Mouse (Mus musculus) R1 (cell line): ENCODE measurements around the gene Rassf8.

ENCODE experiments used
- DNase-seq: peaks from one replicate; pipeline ENCODE4 v3.0.0-alpha.2; 2018; ENCODE audit warnings: low read depth, low spot score

Gene Rassf8

DNA sequence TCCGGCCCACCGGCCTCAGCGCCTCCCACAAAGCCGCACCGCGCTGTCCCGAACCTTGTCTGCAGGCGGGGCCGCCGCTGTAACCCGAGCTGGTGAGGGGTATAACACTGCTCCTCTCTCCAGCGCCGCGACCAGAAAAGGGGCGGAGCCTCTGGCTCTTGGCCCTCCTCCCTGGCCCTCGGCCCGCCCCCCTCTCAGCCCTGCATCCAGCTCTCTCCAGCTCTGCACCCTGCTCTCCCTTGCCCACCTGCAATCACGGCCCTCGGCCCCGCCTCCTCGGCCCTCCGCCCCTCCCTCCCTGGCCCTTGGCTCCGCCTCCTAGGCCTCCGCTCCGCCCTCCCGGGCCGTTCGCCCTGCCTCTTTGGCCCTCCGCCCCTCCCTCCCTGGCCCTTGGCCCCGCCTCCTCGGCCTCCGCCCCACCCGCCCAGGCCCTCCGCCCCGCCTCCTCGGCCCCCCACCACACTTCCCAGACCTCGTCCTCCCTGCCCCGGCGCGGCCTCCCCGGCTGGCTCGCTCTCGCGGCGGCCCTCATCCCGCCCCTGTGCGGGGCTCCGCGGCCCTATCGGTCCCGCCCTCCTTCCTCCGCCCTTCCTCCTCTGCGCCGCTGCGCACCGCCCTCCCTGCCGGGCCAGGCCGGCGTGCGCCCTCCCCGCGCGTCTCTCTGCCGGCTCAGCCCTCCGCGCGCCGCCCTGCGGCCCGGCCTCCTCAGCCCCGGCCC is at the start of gene Rassf8:
TSS of gene Rassf8 (plus strand) at position 617 of the 718 bp plus-strand sequence.
- peak; percentile 92 for DNase-seq

DNA sequence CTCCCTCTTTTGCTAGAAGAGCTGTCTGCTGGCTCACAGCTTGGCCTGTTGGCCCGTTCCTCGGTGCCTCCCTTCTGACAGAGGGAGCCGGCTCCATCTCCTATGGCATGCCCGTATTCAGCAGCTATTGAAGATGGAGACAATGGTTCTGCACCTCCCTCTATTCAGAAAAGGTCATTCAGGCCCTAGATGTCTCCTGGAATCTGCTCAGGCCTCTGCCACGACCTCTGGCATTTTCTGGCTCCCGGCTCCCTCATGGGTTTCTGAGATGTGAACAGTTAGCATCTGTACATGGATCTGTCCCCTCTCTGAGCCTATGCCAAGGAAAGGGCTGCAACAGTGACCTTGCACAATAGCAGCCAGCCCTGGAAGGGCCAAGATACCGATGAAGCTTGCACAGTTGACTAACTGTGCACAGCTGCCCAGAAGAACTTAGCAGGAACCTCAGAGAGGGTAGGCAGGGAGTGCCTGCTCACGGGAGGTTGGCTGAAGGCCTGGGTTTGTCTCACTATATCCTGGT is 45.5 kb upstream of the Rassf8 start:
- no peak for DNase-seq

DNA sequence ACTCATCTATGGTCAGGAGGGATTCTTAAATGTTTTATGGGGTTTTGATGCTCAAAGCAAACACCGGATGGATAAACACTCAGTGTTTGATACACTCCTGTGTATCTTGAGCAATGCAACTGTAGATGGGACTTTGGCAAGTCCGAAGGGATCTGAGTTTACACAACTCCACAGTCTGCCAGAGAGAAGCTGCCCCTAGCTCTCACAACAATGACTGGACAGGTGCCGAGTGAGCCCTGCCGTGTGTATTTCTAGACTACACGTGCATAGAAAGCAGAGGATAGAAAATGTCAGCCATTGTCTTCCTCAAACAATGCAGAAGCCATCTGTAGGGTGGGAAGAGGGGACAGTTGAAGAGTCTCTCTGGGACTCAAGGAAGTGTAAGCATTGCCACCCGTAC is 42.9 kb upstream of the Rassf8 start:
- no peak for DNase-seq

DNA sequence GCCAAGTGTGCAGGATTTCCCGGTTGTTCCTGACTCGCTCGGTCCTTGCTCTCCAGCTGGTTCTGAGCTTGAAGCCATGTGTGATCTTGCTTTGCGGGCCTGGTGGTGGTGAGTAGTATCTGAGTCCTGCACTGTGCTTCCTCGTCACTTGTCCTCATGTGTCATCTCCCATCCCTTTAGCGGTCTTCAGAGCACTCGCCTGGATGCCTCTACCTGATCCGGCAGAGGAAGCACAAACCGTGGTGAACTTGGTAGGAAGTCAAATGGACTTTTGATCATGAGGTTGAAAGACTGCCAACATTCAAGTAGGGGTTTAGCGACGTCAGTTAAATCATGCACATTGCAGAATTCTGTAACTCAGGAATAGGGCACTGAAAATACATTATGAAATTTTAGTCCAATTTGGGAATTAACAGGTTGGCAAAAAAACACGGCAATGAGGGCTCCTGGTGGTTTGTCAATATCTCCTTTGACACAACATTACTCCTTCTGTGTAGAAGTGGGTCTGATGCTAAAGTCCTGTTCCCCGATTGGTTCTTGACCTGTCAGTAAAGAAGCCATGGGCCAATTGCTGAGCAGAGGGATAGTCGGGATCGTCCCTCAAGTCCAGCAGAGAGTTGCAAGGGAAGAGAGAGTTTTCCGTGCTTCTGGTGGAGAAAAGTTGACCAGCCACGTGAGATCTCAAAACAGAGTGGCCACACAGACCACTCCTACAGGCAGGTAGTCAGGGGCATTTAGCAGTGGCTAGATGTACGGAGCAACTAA is 36.4 kb upstream of the Rassf8 start:
- DNase-seq: no peak

DNA sequence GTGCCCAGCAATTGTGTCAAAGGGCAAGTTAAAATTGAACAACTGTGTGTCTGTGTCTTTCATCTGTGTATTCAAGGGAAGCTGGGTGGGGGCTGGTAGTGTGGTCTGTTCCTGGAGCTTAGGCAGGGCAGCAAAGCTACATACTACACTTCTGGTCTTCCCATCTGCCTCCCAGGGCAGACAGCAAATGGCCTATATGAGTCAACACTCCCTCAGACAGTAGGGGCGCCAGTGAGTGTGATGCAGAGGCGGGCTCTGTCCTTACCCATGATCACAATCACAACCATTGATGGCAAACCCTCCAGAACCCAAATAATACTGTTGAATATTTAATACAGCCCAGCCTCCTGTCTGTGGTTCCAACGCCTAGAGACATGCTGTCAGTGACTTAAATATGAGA is 35.8 kb upstream of the Rassf8 start:
- DNase-seq: no peak

DNA sequence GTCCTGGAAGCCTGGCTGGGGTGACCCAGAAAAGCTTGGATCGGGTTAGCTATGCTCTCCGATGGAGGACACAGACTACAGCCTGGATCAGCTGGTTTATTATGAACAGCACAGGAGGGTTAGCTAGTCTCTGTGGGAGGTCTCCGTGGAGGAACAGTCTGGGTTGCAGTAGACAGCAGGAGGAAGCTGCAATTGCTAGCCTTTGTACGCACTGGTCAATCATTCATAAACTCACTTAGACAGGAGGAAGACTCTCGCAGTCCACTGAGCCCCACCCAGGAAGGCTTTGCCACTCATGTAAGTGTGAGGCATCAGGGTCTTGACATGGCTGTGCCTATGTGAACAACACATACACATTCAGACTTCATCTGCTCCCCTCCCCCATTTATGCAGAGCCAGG is 35.2 kb upstream of the Rassf8 start:
- no peak for DNase-seq

DNA sequence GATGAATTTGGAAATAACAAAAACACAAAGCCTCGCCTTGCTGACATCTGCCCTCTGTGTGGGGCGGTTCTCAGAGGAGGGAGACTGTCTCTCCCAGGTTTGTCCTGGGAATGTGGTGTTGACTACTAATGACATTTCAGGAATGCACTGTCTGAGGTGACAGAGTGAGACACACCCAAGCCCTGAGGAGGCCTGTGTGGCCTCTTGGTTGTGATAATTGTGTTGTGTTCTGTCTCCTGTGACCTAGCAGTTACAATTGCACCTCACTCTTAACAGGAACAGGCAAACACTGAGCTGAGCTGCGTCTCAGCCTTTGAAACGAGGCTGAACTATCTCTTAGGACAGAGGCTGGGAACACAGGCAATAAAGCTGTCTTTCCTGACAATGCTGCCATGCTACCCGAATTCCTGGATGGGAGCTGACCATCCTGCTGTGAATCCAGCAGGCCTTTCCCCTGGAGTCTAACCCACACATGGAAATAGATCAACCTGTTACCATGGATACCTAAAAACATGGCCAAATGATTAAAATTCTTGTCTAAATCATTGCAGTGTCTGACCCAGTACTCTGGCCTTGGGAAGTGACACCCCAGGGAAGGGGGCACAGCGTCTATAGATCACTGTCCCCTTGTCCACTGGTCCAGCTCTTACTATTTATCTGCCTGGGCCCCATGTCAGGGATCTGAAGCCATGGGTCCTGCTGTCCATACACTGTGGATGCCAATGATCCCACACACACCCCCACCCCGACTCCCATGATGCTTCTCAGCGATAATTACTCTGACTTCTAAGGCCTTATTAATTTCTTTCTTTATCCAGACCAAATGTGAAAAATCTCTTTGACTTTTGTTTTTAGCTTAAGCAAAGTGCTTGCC is 33.1 kb upstream of the Rassf8 start:
- peak; percentile 66 for DNase-seq

DNA sequence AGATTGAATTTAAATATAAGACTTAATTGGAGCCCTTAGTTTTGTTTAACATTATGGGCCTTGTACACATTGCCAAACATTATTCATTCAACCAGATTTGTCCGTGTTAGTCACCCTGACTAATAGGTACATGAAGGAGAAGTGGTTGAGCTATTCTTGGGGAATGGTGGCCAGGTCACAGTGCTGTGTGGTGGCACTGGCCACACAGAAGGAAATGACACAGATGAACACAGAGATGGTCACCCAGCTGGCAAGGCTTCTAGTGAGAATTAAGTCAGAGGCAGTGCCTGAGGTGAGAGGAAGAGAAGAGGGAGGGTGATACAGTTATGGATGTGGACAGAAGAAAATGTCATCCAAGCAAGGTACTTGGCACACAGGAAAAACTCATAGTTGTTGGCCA is 32.4 kb upstream of the Rassf8 start:
- no peak for DNase-seq

DNA sequence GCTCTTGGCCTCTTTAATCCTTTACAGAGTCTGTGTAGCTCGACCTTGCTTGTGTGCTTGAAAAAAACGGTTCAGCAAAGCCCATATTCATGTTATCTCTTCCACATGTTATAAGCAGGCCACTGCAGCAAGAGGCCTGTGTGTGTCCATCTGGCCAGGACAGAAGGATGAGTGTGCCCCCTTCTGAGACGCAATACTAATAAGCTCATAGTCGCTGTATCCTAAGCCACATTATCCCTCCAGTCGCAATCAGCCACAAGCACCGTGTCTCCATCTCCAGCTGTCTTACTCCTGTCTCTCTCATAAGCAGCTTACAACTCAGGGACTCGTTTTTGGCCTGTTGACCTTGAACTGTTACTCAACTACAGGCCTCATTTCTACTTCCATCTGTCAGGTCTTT is 24.0 kb upstream of the Rassf8 start:
- no peak for DNase-seq

DNA sequence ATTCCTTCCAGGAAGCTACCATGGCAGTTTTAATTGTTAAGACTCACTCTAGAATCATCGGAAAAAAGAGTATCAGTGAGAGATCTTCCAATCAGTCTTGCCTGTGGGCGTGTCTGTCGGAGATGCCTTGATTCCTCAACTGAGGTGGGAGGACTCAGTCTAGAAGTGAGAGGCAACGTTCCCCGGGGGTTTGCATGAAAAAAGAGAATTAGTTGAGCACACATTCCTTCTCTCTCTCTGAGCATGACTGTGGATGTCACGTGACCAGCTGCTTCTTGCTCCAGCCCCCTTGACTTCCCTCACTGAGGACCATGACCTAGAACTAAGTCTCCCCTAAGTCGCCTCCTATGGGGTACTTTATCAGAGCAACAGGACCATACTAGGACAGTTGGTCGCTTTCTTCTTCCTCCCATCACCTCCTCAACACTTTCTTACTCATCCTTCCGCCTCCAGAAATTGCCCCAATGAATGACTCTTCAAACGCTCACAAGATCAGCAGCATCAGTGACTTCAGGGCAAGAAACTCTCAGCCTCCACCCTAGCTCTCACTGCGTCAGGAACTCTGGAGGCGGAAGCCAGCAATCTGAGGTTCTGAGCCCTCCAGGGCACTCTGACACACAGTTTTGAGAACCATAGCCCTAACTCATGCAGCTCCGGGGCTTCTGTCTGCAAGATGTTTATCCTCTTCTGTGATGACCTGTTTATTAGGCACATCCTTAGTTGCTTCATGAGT is 23.3 kb upstream of the Rassf8 start:
- DNase-seq: peak; percentile 76

DNA sequence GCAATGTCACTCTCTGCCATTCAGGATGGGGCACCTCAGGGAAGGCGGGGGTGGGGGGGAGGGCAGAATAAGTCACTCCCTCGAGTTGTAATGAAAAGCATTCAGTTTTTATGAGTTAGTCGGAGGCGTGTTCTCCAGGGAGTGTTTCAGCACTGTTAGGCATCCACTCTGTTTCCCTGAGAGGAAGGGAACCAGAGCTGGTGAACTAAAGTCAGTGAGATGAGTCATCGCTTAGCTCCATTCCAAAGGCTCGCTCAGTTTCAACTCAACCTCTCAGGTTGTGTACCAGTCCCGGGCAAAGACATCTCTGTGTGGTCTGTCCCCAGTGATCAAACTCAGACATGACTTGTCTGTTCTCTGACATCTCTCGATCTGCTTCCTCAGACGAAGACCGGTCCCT is 20.7 kb upstream of the Rassf8 start:
- DNase-seq: no peak

DNA sequence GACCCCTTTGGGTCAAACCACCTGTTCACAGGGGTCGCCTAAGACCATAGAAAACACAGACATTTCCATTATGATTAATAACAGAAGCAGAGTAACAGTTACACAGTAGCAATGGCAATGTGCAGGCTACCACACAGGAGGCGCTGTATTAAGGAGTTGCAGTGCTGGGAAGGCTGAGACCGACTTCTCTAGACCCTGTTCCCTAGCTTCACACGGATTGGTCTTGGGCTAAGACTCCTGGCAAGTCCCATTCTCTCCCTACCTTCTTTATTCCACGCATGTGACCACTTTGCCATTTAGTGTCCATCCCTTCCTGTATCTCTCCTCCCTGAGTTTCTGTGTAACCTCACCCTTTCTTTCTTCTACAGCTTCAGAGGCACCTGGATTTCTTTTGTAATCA is 19.6 kb upstream of the Rassf8 start:
- peak; percentile 49 for DNase-seq

DNA sequence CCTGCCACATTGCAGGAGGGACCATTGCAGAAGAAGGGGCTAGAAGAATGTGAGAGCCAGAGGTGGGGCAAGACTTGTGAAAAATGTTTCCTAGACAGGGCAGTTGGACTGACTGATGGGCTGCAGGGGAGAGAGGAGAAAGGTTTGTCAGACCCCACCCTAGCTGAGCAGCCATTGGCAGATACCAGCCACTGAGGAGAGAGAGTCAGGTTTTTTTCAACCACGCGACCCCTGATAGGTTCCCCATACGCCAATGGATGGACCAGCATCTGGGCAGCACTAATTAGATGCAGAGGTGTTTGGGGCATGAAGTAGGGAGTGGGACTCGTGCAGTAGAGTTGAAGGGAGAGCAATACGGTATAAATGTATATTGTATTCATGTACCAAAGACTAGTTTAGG is 13.7 kb upstream of the Rassf8 start:
- DNase-seq: peak; percentile 33

DNA sequence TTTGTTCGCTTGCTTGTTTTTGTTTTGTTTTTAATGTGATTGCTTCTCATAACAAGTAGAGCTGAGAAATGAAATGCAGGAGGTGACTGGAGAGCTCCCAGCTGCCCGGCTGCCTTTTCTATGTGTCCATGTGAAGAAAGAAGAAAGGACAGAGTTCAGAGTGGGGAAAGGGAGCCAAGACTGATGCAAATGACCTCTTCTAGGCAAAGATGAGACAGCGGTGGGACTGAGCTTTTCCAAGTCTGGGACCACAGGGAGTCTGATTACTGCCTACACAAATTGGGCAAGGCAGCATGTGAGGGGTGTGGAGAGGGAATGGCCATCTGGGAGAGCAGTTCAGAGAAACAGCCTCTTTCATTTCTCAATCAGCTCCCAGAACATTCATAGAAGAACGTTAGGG is 13.3 kb upstream of the Rassf8 start:
- no peak for DNase-seq

DNA sequence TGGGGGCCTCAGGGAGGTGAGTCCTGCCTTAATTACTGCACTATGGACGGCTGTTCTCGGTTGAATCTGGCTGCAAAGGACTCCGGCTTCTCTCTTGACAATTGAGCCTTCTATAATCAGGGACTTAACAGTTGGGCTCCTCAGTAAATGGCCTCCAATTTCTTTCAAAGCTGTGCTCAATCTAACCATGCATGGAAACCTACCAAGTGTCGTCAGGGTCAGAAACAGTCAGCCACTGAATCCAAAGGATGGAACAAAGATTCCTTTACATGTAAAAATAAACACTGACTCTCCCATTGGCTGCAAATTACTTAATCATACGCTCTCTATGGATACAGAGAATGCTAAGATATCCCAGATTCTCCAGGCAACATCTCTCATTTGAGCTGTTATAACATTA is 12.6 kb upstream of the Rassf8 start:
- no peak for DNase-seq

DNA sequence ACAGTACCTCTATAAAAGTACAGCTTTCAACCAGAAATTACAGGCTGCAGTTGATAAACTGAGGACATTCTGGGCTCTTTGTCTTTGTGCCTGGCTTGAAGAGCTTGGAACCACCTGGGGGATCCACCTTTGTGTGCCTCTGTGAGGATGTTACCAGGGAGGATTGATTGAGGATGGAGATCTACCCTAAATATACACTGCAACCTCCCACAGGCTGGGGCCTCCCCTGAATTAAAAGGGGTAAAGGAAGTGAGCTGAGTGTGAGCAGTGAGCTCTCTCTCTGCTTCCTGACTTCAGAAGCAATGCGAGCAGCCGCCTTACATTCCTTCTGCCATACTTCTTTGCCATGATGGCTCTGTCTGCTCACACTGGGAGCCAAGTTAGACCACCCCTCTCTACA is 10.4 kb upstream of the Rassf8 start:
- no peak for DNase-seq

DNA sequence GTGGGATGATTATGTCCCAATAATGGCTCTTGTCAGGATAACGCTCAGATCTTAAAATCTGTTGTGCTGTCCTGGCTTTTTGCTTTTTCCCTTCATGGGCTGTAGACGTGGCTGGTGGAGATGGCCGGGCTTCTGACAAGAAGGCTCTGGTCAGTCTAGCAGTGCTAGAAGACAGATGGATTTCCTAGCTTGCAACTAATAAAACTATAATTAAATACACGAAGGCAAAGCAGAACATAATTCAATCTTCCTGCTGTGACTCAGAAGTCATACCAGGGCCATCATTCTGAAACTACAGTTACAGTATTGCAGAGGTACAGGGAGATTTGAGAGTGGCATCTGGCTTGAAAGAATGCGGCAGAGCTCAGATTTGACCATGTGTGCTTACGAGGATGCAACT is 7.3 kb upstream of the Rassf8 start:
- no peak for DNase-seq

DNA sequence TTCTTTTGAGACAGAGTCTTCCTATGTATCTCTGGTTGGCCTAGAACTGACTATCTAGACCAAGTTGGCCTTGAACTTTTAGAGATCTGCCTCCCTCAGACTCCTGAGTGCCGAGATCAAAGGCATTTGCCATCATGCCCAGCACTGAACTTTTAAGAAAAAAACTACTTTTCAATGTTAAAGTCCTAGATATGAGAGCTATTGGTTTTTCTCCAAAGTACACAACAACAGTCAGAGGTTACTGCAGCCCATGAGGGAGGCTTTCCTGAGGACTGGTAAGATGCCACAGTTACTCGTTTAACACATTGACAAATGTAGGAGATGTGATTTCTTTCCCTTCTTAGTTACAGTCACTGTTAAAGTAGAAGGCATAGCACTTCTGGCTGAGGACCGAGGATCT is 6.5 kb upstream of the Rassf8 start:
- no peak for DNase-seq

DNA sequence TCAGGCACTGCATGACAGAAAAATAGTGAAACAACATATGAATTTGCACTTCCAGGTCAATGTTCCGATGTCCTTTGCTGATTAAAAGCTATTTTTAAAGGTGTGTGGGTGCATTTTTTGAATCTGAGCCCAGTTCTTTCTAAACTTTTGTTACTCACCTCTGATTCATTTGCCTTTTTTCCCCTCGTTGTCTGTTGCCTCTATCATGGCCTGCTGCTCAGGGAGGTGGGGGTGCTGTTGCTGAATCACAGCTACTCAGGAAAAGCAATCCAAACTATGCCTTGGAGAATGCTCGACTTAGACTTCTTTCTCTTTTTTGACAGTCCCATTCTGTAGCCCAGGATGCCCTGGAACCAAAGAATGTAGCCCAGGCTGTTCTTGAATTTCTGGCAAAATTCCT is 1.3 kb upstream of the Rassf8 start:
- no peak for DNase-seq

DNA sequence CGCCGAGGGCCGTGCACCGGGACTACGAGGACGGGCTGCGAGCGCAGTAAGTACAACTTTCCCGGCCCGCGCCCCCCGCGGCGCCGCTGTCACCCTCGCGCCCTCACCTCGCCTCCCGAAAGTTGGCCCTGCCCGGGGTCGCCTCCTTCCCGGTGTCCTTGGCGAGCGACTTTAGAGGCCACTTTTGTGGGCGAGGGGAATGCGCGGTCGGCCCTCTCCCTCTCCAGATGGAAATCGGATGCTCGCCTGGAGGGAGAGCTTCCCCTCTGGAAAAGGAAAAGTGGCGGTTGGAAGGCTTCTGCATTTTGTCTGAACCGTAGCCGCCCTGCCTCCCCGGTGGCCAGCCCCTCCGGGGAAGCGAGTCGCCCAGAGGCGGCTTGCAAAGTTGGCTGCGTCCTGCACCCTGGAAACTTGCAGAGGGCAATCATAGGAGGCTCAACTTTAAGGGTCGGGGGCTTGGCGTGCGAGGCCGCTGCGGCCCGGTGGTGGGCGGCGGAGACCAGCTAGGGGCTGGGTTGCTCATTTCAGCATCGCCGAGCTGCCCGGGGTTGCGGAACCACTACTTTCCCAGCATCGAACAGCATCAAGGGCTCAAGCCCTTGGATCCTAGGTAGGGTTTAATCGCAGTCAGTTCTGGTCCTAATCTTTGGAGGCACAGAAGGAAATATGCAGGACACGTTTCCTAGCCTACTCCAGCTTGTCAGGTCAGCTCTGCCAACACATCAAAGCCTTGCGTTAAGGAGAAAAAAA is 548 bp downstream of the Rassf8 start:
- peak; percentile 43 for DNase-seq
